Mouse (Mus musculus): ENCODE measurements around the gene Mcee.

DNA sequence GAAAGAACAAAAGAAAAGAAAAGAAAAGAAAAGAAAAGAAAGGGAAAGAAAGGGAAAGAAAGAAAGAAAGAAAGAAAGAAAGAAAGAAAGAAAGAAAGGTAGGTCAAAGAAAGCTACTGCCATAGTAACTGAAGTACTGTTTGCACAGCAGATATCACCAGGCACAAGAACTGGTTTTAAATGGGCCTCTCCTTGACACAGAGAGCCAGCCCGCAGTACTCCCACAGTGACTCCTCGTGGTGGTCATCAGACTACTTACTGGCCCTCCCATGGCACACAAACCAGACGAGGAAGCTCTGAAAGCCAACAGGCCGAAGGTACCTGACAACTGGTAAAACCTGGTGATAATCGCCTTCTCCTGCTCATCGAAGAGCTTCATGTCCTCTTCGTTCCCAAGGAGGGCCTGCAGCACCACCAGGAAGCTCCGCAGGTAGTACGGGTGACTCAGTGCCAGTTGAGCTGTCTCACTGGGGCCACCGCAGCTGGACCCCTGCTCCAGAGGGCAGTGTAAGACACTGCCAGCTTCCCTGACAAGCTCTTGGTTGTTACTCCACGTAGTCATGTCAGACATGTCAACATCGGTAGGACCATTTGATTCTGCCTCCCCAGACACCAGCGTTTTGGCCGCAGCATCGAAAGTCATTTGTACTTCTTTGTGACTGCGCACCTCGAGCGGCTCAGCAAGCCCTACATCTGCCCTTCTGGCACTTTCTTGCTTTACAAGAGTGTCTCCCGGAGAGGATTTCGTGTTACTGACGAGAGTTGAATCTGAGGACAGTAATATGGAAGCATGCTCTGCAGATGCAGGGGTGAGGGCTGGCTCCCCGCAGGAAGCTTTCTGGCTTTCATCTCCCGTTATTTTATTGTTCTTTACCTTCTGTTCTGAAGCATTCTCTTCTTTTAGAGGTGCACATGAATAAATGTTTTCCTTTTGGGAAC is 20.2 kb upstream of the Mcee start:
- TF ChIP-seq CTCF (IDR thresholded peaks at IDR 0.05; ENCODE audit: control insufficient read depth, insufficient read depth, insufficient replicate concordance, low read depth, low read length) (no peak), POLR2A (IDR thresholded peaks at IDR 0.05; ENCODE audit: control insufficient read depth, low read depth, low read length) (no peak)

All from testis, adult 2 months (tissue).